Mouse (Mus musculus) thymus, adult 18-20 months (tissue): Measurements from ENCODE around the gene Sema3f.

Experiments
- DNase-seq, 2 experiments: peaks; one replicate each; pipeline ENCODE4 v3.0.0; 2022; ENCODE audit warnings: mixed read lengths in 2 of 2

The Sema3f gene

DNA sequence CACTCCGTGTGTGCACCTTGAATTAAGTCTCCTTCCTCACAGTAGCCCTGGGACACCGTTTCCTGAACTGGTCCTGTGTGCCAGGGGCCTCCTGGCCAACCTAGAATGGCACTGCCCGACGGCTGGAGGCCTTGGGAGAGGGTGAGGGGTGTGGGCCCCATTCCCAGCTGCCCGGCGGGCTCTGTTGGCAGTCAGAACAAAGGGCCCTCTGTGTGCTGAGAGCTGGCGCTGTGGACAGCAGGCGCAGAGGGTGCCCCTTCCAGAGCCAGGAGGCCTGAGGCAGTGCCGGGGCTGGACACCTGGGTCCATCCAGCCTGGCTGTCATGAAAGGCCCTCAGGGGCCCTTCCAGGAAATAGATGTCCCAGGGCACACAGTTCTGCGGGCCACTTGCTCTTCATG is 50.7 kb downstream of the Sema3f start:
- no peak for DNase-seq

GRCm38 (mm10) chr9:107658096-107658495 is 52.2 kb downstream of the Sema3f start:
- peak in 1 of 2 experiments; percentile 2 for DNase-seq

- no peak for DNase-seq
Measured at GRCm38 (mm10) chr9:107657144-107657543, 53.1 kb downstream of the Sema3f start.

GRCm38 (mm10) chr9:107654585-107654984 is 55.7 kb downstream of the Sema3f start:
- DNase-seq, result no peak

- DNase-seq, result no peak
Measured at GRCm38 (mm10) chr9:107653474-107653873, 56.8 kb downstream of the Sema3f start.

DNA sequence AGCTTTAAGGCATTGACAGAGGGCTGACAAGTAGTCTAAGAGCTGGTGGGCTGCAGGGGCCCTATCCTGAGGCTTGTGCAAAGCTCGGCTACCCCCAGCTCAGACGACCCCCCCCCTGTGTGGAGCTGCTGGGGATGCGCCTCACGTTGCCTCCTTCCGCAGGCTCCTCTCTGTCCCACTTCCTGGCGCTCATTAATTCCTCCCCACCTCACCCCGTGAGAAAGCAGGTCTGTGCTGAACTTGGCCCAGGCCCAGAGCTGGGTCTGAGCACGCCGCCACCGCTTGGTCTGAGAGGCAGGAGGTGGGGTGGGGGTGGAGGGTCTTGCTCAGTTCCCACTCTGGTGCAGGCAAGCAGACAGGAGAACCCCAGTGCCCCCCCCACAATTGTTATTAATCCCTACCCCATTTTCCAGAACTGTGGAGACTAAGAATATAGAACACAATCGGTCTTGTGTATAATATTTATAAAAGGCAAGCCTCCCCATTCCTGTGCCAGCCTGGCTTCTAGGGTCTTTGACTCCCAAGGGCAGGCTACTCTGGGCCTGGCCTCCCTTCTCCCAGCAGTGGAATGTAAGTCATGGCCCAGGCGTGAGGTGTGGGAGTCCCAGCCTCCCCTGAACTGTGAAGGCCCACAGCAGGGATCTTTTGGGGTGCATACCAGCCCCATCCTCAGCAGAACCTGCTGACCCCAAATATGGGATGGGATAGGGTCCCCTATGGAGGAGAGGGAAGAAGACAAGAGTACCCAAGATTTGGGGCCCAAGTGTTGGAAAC is 59.4 kb downstream of the Sema3f start:
- peak in 1 of 2 experiments; percentile 2 for DNase-seq

DNA sequence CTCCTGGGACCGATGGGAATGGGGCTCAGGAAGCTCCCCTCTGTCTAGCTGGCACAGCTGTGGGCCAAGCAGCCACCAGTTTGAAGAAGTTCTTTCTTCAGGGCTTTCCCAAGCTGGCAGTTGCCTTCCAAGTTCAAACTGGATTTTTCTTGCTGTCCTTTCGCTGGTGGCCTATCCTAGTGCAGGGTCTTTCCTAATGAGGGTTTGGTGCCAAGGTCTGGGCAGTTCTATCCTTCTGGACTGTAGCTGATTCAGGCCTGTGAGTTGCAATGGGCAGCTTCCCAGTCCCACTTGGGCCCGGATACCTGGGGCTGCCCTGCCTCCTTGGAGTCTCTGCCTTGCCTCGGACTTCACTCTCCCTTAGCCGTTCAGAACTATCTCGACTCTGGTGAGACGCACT is 60.0 kb downstream of the Sema3f start:
- DNase-seq, result no peak

DNA sequence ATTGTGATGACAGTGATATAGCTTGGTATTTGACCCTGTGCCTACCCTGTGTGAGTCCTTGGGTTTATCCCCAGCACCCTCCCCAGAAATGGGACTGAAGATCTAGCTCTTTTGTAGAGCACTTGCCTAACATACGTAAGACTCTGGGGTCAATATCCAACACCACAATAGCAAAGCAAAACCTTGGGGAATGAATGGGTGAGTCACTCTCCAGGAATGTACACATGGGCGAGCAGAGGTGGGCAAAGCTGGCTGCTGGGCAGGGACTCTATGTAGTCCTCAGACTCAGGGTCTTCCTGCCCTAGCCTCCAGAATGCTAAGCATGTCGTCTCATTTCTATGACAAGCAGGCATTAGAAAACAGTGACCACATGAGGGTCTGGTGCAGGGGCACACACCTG is 61.5 kb downstream of the Sema3f start:
- DNase-seq, result no peak

DNA sequence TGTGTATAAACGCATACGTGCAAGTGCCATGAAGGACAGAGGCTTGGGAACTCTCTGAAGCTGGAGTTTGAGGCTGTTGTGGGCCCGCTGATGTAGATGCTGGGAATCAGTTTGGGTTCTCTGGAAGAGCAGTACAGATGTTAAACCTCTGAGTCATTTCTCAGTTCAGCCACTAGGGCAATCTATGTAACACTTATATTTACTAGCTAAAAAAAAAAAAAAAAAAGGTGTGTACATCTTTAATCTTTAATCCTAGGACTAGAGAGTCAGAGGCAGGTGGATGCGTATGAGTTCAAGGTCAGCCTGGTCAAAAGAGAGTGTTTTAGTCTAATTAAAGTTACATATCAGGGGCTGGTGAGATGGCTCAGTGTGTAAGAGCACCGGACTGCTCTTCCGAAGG is 63.3 kb downstream of the Sema3f start:
- DNase-seq, result no peak

- peak in 1 of 2 experiments; percentile 59 for DNase-seq
Measured at GRCm38 (mm10) chr9:107645577-107645976, 64.7 kb downstream of the Sema3f start.

DNA sequence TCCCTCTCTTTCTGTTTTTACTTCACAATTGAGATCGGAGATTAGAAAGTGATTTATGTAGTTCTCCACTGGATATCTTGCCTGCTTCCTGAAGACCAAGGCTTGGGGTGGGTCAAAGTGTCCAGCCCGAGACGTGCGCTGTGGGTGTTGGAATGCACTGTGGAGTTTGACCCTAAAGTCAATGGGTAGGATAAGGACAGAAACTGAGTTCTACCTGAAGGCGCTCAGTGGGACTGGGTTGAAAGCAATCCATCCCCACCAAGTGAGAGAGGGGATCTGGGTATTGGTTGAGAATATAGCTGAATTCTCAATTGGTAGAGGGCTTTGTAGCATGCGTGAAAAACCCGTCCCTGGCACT is 65.1 kb downstream of the Sema3f start:
- DNase-seq, result peak in 1 of 2 experiments; percentile 11

DNA sequence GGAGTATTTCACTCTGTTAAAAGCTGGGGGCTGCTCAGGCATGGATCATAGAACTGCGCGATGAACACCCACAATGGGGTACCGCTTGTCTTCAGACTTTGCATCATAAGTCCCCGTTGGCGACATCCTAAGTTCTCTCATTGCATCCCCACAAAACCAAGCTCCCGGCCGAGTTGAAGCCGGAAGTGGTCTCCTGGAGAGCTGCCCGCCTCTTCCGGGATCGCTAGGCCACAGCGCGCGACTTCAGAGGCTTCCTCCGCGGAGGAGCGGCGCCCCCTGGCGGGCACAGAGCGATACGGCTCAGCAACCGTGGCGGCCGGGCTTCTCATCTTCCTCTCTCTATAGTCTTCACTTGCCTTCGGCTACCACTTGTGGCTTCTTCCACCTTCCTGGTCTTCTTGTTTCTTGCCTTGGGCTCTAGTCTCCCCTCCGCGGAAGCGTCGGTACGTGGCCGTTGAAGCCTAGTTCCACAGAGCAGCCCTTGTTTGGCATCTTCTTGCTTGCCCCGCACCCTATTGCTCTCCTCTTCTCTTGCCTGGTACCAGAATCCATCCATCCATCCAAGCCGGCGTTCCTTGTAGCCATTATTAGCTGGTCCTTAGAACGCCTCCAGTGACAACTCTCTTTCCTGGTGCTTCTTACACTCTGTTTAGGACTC is 65.7 kb downstream of the Sema3f start:
- DNase-seq, result peak; percentile 85 to 87

DNA sequence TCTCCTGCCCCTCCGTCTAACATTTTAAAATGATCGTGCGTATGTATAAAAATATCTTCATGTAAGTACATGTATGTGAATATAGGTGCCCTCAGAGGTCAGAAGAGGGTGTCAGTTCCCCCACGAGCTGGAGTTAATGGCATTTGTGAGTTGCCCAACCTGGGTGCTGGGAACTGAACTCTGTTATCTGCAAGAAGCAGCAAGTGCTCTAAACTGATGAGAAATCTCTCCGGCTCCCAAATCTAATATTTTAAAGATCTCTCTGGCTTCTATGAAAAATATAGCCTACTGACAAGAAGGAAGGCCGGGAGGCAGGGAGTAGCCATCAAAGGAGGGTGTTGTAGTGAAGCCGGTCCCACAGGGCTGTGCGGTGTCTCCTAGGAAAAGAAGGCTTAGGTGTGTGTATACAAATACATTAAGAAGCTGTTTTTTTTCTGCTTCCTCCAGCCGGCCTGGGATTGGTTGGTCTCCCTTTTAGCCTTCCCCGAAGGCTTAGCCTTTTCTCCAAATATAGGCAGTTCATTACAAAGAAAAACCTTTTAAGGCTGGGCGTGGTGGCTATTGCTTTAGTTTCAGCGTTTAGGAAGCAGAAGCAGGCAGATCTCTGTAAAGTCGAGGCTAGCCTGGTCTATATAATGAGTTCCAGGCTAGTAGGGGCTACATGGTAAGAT is 66.6 kb downstream of the Sema3f start:
- no peak for DNase-seq

DNA sequence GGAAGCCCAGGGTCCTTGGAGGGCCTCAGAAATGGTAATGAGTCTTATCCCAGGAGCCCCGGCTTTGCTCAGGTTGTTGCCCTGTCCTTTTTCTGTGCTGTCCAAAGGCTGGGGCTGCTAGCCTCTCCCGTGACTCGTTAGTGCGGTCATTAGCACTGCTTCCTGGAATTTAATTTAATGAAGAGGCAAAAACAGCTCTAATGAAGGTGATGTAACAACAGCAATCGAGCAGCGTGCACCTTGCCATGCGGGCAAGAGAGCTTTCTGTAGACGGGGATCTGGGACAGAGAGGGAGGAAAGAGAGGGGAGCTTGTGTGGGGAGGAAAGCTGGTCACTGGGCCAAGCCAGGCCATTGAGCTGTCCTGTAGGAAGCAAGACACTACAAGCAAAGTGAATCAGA is 68.6 kb downstream of the Sema3f start:
- DNase-seq, result no peak

GRCm38 (mm10) chr9:107640257-107640772 is 70.0 kb downstream of the Sema3f start:
- no peak for DNase-seq

DNA sequence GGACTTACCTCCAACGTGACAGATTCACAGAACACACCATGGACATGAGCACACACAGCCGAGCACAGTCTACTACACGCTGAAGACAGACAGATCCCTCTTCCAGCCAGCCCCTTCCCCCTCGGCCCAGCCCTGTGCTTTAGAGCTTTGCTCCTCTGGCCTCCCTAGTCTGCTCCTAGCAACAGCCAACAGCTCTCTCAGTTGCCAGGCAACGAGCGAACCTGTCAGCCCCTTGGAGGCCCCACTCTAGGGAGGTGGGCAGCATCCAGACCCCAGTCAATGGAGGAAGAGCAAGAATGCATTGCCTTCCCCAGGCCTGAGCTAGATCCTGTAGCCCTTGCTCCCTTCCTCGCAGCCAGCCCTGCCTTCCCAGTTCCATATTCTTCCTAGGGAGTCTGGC is 73.2 kb downstream of the Sema3f start:
- DNase-seq, result no peak

GRCm38 (mm10) chr9:107635279-107636028 is 74.8 kb downstream of the Sema3f start, which contains the start of gene Gnai2:
Gene Gnai2 (minus strand): TSS chr9:107635367.
- DNase-seq, result peak; percentile 97

- no peak for DNase-seq
Measured at GRCm38 (mm10) chr9:107634406-107635278, 75.6 kb downstream of the Sema3f start.

- peak; percentile 38 to 54 for DNase-seq
Measured at GRCm38 (mm10) chr9:107633661-107634405, 76.4 kb downstream of the Sema3f start.

DNA sequence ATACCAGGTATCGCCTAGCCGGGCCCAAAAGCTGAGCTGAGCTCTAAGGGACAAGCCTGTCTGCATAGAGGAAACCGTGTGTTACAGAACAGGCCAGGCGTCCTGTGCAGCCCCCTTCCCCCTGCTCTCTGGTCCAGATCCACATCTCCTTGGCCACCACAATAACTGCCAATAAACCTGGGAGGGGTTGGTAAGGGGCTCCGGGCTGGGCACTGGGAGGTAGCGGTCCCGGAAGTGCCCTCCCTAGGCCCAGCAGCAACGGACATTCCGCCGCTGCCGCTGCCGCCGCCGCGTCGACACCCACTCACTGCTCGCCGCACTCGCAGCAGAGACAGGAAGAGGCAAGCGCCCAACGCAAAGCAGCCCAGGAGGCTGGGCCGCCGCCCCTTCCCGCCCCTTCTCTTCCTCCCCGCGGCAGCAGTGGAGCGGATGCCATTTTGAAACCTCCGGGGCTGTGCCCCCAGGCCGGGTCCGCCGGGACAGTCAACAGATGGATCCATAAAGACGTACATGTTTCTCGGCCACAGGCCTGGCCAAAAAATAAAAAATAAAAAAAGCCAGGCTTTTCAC is 77.1 kb downstream of the Sema3f start:
- peak; percentile 82 to 87 for DNase-seq

DNA sequence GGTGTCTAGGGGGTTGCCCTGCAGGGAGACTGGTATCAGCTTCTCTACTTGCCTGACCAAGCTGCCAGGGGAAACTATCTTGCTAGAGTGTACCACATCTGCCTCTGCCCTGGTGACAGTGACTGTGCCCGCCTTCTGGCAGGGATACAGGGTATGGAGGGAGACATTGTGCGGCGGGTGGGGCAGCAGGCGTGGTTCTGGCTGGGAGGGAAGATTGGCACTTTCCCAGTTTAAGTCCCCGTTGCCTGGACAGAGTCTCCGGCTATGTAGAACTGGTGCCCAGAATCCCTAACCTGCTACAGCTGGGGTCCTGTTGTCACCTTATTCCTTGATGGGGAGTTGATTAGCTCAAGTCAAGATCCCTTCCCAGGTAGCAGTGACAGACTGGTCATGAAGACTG is 77.8 kb downstream of the Sema3f start:
- DNase-seq, result no peak
